Mouse (Mus musculus): ENCODE results near the gene Foxp4. TPM values are rescaled to one million over a fixed set of nuclear protein-coding genes. Genes with fewer than 3 reads are reported as not detected.

The Foxp4 gene
- total and polyA plus RNA-seq, 2 experiments from 2014 or later = 31.3 to 128 TPM

DNA sequence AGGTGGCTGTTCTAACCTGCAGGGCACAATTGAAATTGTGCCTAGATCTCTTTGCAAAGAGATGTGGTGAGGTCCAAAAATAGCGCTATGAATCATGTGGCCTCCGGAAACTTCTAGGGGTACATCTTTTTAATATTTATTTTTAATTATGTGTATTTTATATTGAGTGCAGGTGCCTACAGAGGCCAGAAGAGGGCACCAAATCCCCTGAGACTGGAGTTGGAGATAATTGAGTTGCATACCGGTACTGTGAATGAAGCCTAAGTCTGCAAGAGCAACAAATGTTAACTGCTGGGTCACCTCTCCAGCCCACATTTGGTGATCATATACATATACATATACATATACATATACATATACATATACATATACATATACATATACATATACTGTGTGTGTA, 22.7 kb downstream of the Foxp4 start:
- no peak overlapping the region for H3K4me3 ChIP-seq (ENCODE audit: low read length)
- TF ChIP-seq CTCF (IDR thresholded peaks at IDR 0.05; ENCODE audit: low read depth) = peak; percentile 55
- 80% methylated on average over 3 of the region's 3 CpGs for WGBS
- no peak overlapping the region for H3K4me2 ChIP-seq (ENCODE audit: low read depth, low read length)
- no peak overlapping the region for H3K27ac ChIP-seq
- peak; percentile 55 for DNase-seq (ENCODE audit: low spot score)
- peaks cover 12% of the 10 kb centered on the region for H3K4me1 ChIP-seq (ENCODE audit: insufficient read depth, low read length)
- ATAC-seq = no peak
- no peaks in the 10 kb centered on the region for H3K27me3 ChIP-seq (ENCODE audit: insufficient read depth, low read length)
- H3K36me3 ChIP-seq (ENCODE audit: insufficient read depth, low read length) = no peaks in the 10 kb centered on the region
- H3K9ac ChIP-seq (replicated peaks; ENCODE audit: low read length) = no peak overlapping the region
- no peaks in the 10 kb centered on the region for H3K9me3 ChIP-seq (ENCODE audit: low read length)

- no peak overlapping the region for H3K4me2 ChIP-seq (ENCODE audit: low read depth, low read length)
- no peak overlapping the region for H3K9ac ChIP-seq (replicated peaks; ENCODE audit: low read length)
- no peaks in the 10 kb centered on the region for H3K27me3 ChIP-seq (ENCODE audit: insufficient read depth, low read length)
- WGBS = 51% methylated on average over 6 of the region's 6 CpGs
- no peak for TF ChIP-seq CTCF (IDR thresholded peaks at IDR 0.05; ENCODE audit: low read depth)
- ATAC-seq (no peak), DNase-seq (ENCODE audit: low spot score) (no peak)
- H3K36me3 ChIP-seq (ENCODE audit: insufficient read depth, low read length) = no peaks in the 10 kb centered on the region
- H3K4me3 ChIP-seq (ENCODE audit: low read length) = no peak overlapping the region
- no peaks in the 10 kb centered on the region for H3K9me3 ChIP-seq (ENCODE audit: low read length)
- no peak overlapping the region for H3K27ac ChIP-seq
- peaks cover 12% of the 10 kb centered on the region for H3K4me1 ChIP-seq (ENCODE audit: insufficient read depth, low read length)
Observed at GRCm38 (mm10) chr17:47900716-47901115, 23.7 kb downstream of the Foxp4 start.

DNA sequence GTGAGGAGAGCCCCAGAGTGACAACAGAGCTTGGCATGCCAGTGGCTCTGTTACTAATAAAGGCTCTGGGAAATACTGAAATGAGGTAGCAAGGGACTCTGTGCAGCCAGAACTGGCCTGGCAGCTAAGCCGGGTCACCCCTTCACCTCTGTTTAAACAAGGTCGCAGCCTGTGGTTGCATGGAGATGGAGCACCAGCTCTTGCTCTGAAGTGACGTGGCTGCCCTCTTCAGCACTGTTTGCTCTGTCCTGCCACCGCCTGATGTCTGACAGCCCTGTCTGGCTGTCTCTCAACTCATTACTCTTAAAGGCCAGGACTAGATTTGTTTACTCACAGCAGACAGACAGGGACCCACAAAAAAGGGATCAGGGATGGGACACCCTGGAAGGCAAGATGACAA, 25.3 kb downstream of the Foxp4 start:
- no peak for TF ChIP-seq CTCF (IDR thresholded peaks at IDR 0.05; ENCODE audit: low read depth)
- Histone ChIP-seq H3K4me1 (ENCODE audit: insufficient read depth, low read length) (peaks cover 12% of the 10 kb centered on the region), H3K9ac (replicated peaks; ENCODE audit: low read length) (no peak overlapping the region), H3K36me3 (ENCODE audit: insufficient read depth, low read length) (no peaks in the 10 kb centered on the region), H3K27me3 (ENCODE audit: insufficient read depth, low read length) (no peaks in the 10 kb centered on the region), H3K4me3 (ENCODE audit: low read length) (no peak overlapping the region), H3K4me2 (ENCODE audit: low read depth, low read length) (no peak overlapping the region), H3K9me3 (ENCODE audit: low read length) (no peaks in the 10 kb centered on the region), H3K27ac (no peak overlapping the region)
- WGBS = 33% methylated on average over 4 of the region's 4 CpGs
- no peak for DNase-seq (ENCODE audit: low spot score)
- ATAC-seq = no peak

- Histone ChIP-seq H3K4me1 (ENCODE audit: insufficient read depth, low read length) (peaks cover 12% of the 10 kb centered on the region), H3K27me3 (ENCODE audit: insufficient read depth, low read length) (no peaks in the 10 kb centered on the region), H3K4me3 (ENCODE audit: low read length) (no peak overlapping the region), H3K9ac (replicated peaks; ENCODE audit: low read length) (no peak overlapping the region), H3K36me3 (ENCODE audit: insufficient read depth, low read length) (no peaks in the 10 kb centered on the region), H3K27ac (no peak overlapping the region), H3K4me2 (ENCODE audit: low read depth, low read length) (no peak overlapping the region), H3K9me3 (ENCODE audit: low read length) (no peaks in the 10 kb centered on the region)
- TF ChIP-seq CTCF (IDR thresholded peaks at IDR 0.05; ENCODE audit: low read depth) = no peak
- WGBS = 14% methylated on average over 8 of the region's 9 CpGs
- DNase-seq (ENCODE audit: low spot score) = no peak
- ATAC-seq = peak; percentile 41
Observed at GRCm38 (mm10) chr17:47897956-47898752, 26.3 kb downstream of the Foxp4 start.

- TF ChIP-seq CTCF (IDR thresholded peaks at IDR 0.05; ENCODE audit: low read depth) = no peak
- H3K4me3 ChIP-seq (ENCODE audit: low read length) = no peak overlapping the region
- H3K9me3 ChIP-seq (ENCODE audit: low read length) = no peaks in the 10 kb centered on the region
- ATAC-seq = no peak
- no peak for DNase-seq (ENCODE audit: low spot score)
- H3K27me3 ChIP-seq (ENCODE audit: insufficient read depth, low read length) = no peaks in the 10 kb centered on the region
- WGBS = 67% methylated on average over 7 of the region's 7 CpGs
- H3K9ac ChIP-seq (replicated peaks; ENCODE audit: low read length) = no peak overlapping the region
- H3K27ac ChIP-seq = no peak overlapping the region
- H3K4me2 ChIP-seq (ENCODE audit: low read depth, low read length) = no peak overlapping the region
- no peaks in the 10 kb centered on the region for H3K36me3 ChIP-seq (ENCODE audit: insufficient read depth, low read length)
- peaks cover 7% of the 10 kb centered on the region; the same call in 1 of the 2 replicates for H3K4me1 ChIP-seq (ENCODE audit: insufficient read depth, low read length)
Observed at GRCm38 (mm10) chr17:47889727-47890126, 34.7 kb downstream of the Foxp4 start.

DNA sequence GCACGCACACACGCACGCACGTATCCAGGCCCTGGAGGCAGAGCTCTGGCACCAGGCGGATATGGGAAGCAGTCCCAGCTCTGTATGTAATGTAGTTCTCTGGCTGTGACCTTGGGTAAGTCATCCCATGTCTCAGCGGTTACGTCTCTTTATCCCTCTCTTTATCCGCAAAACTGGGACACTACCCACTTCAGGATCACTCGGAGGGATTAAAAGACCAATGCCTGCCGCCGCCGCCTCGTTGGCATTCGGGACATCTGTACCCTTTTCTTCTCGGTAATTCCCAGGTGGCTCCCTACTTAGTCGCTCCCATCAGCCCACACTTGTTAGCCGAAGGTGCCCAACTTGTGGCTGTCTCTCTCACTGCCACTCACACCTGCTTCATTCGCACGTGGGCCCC, 35.2 kb downstream of the Foxp4 start:
- Histone ChIP-seq H3K9ac (replicated peaks; ENCODE audit: low read length) (no peak overlapping the region), H3K4me1 (ENCODE audit: insufficient read depth, low read length) (peaks cover 7% of the 10 kb centered on the region; the same call in 1 of the 2 replicates), H3K9me3 (ENCODE audit: low read length) (no peaks in the 10 kb centered on the region), H3K36me3 (ENCODE audit: insufficient read depth, low read length) (no peaks in the 10 kb centered on the region), H3K4me3 (ENCODE audit: low read length) (no peak overlapping the region), H3K27me3 (ENCODE audit: insufficient read depth, low read length) (no peaks in the 10 kb centered on the region), H3K27ac (no peak overlapping the region), H3K4me2 (ENCODE audit: low read depth, low read length) (no peak overlapping the region)
- 46% methylated on average over 19 of the region's 19 CpGs for WGBS
- TF ChIP-seq CTCF (IDR thresholded peaks at IDR 0.05; ENCODE audit: low read depth) = no peak
- DNase-seq (ENCODE audit: low spot score) (no peak), ATAC-seq (0 out of 2 replicates have a peak, but pooled peaks have one; percentile 10)

DNA sequence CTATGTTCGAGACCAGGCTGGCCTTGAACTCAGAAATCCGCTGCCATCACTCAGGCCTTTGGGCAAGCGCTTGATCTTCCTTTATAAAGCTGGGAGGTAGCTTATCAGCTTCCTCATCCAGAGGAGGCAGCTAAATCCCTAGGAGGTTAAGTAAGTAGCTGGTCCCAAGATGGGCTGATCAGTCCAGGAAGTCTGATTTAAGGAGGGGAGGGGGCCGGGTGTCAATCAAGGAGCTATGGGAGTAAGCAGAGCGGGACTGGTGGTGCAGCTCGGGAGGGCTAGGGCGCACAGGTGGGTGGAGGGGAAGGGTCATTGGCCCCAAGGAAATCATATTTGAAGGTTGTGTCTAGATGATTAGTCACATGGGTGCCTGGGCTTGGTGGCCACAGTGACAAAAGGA, 35.8 kb downstream of the Foxp4 start:
- no peak overlapping the region for H3K27ac ChIP-seq
- 87% methylated on average over 7 of the region's 7 CpGs for WGBS
- no peak overlapping the region for H3K4me2 ChIP-seq (ENCODE audit: low read depth, low read length)
- DNase-seq (ENCODE audit: low spot score) = no peak
- peaks cover 7% of the 10 kb centered on the region; the same call in 1 of the 2 replicates for H3K4me1 ChIP-seq (ENCODE audit: insufficient read depth, low read length)
- H3K4me3 ChIP-seq (ENCODE audit: low read length) = no peak overlapping the region
- no peak overlapping the region for H3K9ac ChIP-seq (replicated peaks; ENCODE audit: low read length)
- TF ChIP-seq CTCF (IDR thresholded peaks at IDR 0.05; ENCODE audit: low read depth) = no peak
- H3K9me3 ChIP-seq (ENCODE audit: low read length) = no peaks in the 10 kb centered on the region
- ATAC-seq = no peak
- H3K36me3 ChIP-seq (ENCODE audit: insufficient read depth, low read length) = no peaks in the 10 kb centered on the region
- H3K27me3 ChIP-seq (ENCODE audit: insufficient read depth, low read length) = no peaks in the 10 kb centered on the region

Measured in hindbrain, postnatal 0 days (tissue).